Mouse (Mus musculus) testis, adult 2 months (tissue): ENCODE measurements at regions not wholly inside any gene's neighbourhood (a gene's known extent, or its start where the extent isn't known, plus 50 kb on each side); places are given as distances from the start of the nearest gene placed in this dataset.

ENCODE experiments used
- CTCF ChIP-seq: fragments of 200-500 bp; IDR thresholded peaks from 2 replicates; pipeline ENCODE4 v1.5.1; 2012; ENCODE audit warnings: low read depth, mild to moderate bottlenecking, inconsistent platforms, low read length, moderate library complexity; ENCODE audit not compliant: control insufficient read depth, insufficient read depth, insufficient replicate concordance
- POLR2A ChIP-seq: fragments of 200-500 bp; IDR thresholded peaks from 2 replicates; pipeline ENCODE4 v1.6.1; 2012; ENCODE audit warnings: low read depth, mild to moderate bottlenecking, inconsistent platforms, low read length, moderate library complexity; ENCODE audit not compliant: control insufficient read depth

DNA sequence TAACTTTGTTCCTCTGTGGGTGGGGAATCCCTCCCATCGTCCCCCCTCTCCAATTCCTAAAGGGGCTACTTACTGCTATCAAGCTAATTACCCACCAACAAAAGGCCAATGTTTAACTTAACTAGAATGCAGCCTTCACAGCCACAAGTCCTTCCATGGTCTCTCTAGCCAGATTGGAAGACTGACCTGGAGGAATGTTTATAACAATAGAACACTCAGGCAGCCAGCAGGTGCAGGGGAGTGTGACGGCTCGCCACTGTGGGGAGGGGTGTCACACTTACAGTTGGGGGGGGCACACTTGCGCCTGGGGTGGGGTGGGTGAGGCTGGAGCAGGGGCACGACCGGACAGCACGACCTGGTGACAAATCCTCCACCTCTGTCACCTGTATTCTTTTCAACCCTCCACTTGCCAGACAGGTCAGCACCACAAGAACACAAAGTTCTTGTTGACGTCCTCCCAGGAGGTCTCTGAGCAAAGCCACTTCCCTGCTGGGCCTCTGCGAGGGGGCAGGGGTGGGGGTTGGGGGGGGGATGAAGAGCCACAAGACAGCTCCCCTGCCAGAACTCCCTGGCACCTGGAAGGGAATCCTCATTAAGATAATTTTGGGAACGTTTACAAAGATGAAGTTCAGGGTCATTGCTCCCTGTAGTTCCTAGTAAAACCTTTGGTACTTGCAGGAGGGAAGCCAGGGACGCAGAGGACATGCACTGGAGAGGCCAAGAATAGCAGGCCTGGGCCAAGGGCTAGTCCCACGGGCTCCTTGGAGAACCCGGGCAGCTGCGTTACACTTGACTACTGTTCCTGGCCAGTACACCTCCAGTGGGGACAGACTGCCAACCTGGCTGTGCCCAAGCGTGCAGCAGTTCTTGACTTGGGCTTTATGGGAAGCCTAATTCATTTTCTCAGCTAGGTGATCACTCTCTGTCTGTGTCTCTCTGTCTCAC, 156.9 kb upstream of the Zfp706 start:
- TF ChIP-seq CTCF (no peak), POLR2A (no peak)
